Mouse (Mus musculus): ENCODE measurements around the gene Eloa.

DNA sequence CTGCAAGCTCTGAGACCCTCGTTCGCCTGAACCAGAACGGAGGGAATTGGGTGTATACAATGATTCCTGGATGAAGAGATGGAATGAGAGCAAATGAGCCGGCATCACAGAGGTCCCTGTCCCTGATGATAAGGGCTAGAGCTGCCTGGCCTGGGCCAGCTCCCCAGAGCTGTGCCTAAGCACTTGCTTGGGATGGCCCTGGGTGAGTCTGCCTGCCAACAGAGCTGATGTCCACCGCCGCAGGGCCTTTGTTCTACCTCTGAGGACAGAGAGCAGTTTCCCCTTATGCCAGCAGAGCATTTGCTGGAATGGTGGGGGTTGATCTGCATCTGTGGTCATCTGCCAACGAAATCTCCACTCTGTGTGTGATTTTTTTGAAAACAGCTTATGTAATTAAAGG, 59.4 kb downstream of the Eloa start:
- TF ChIP-seq CTCF (IDR thresholded peaks at IDR 0.05; ENCODE audit: control insufficient read depth, insufficient read depth, insufficient read length) (no peak), FOSL1 (IDR thresholded peaks at IDR 0.05; ENCODE audit: insufficient read depth, low read length, poor library complexity, severe bottlenecking) (no peak), MYOD1 (IDR thresholded peaks at IDR 0.05; ENCODE audit: control insufficient read depth, insufficient read length, low read depth) (no peak)

All from C2C12 (cell line).